ENCODE assay signal across 23 mouse cellular contexts in genomic region chr2:23007577-23007976, GRCm38 (mm10). TPM values are rescaled to one million over a fixed set of nuclear protein-coding genes. Genes with fewer than 3 reads are reported as not detected.
DNase-seq lines count a peak whose midpoint lies in the region; ATAC-seq and TF ChIP-seq lines count a peak whose summit lies in the region.
"Had no signal": no experiment of that assay in that cellular context is flagged by ENCODE, and none has a peak within 500 bp of the region (broad histone marks: within the 10 kb centered on the region; RNA-seq: fewer than 3 reads in every experiment).

No protein-coding gene starts in this region.

- H3K9ac ChIP-seq in ES-Bruce4 (ENCODE audit: low read depth, poor library complexity, severe bottlenecking), result no peak overlapping the region
- H3K9ac ChIP-seq: embryonic facial prominence, embryonic 13.5 days; forebrain, embryonic 15.5 days; hindbrain, embryonic 13.5 days; intestine, embryonic 15.5 days; limb, embryonic 15.5 days had no signal

- peak; percentile 55 for TF ChIP-seq CTCF in layer of hippocampus, adult 2 months (conservative IDR thresholded peaks at IDR 0.05)
- TF ChIP-seq CTCF in ES-Bruce4 (IDR thresholded peaks at IDR 0.05; ENCODE audit: low read depth, low read length), result peak; percentile 19
- TF ChIP-seq CTCF in Patski (IDR thresholded peaks at IDR 0.05), result peak; percentile 24

- no peak for TF ChIP-seq EP300 in ES-Bruce4 (IDR thresholded peaks at IDR 0.05; ENCODE audit: insufficient read depth, low read depth, low read length)

- peaks cover 6% of the 10 kb centered on the region for H3K4me1 ChIP-seq in ES-Bruce4 (ENCODE audit: control insufficient read depth, insufficient read depth, low read length)
- peaks cover 5% of the 10 kb centered on the region; the same call in 1 of the 2 replicates for H3K4me1 ChIP-seq in embryonic facial prominence, embryonic 10.5 days
- H3K4me1 ChIP-seq: embryonic facial prominence, embryonic 13.5 days; forebrain, embryonic 15.5 days; hindbrain, embryonic 13.5 days; intestine, embryonic 15.5 days; midbrain, embryonic 10.5 days had no signal

- H3K27me3 ChIP-seq in ES-Bruce4 (ENCODE audit: control insufficient read depth, insufficient read depth, low read length, poor library complexity, severe bottlenecking), result no peaks in the 10 kb centered on the region
- H3K27me3 ChIP-seq in Patski, result no peaks in the 10 kb centered on the region
- no peaks in the 10 kb centered on the region for H3K27me3 ChIP-seq in embryonic facial prominence, embryonic 10.5 days (replicated peaks; ENCODE audit: low read depth, poor library complexity, severe bottlenecking)
- H3K27me3 ChIP-seq: embryonic facial prominence, embryonic 13.5 days; forebrain, embryonic 15.5 days; hindbrain, embryonic 13.5 days; intestine, embryonic 15.5 days; limb, embryonic 15.5 days had no signal

- no peaks in the 10 kb centered on the region; the same call in 1 of the 2 replicates for H3K36me3 ChIP-seq in ES-Bruce4 (ENCODE audit: control insufficient read depth, insufficient read depth, low read length, poor library complexity, severe bottlenecking)
- peaks cover 18% of the 10 kb centered on the region for H3K36me3 ChIP-seq in embryonic facial prominence, embryonic 10.5 days (replicated peaks)
- H3K36me3 ChIP-seq: forebrain, embryonic 15.5 days; intestine, embryonic 15.5 days had no signal

- POLR2A ChIA-PET in Patski (lab: Charles Lee), result no interaction called here

- TF ChIP-seq POLR2A in ES-Bruce4 (IDR thresholded peaks at IDR 0.05; ENCODE audit: insufficient read depth, low read length), result no peak

- peak in 1 of 2 experiments; percentile 7 for DNase-seq in layer of hippocampus, adult 2 months (ENCODE audit: low spot score in 2 of 2)
- no peak for DNase-seq in layer of hippocampus, adult 9-10 months (ENCODE audit: low spot score)
- DNase-seq in Patski (ENCODE audit: low read depth, low spot score), result no peak
- no peak for DNase-seq in embryonic facial prominence, embryonic 10.5 days (ENCODE audit: low spot score)
- DNase-seq in cerebellum, adult 8-10 months, result no peak
- DNase-seq: adrenal gland, postnatal 14 days; cerebellum, adult 2 months; heart, postnatal 14 days; layer of hippocampus, postnatal 36 days; lung, adult 2 months; lung, postnatal 36 days; retina, postnatal 1 day; right cerebral cortex, postnatal 4 days; thymus, postnatal 25 days had no signal

- H3K4me3 ChIP-seq in layer of hippocampus, adult 2 months, result no peak overlapping the region
- H3K4me3 ChIP-seq in ES-Bruce4 (ENCODE audit: low read depth, low read length), result no peak overlapping the region
- H3K4me3 ChIP-seq in embryonic facial prominence, embryonic 10.5 days, result no peak overlapping the region
- H3K4me3 ChIP-seq: embryonic facial prominence, embryonic 13.5 days; forebrain, embryonic 15.5 days; hindbrain, embryonic 13.5 days; intestine, embryonic 15.5 days; limb, embryonic 15.5 days; midbrain, embryonic 10.5 days had no signal

- ATAC-seq in Patski, result no peak
- 0 out of 2 replicates have a peak, but pooled peaks have one; percentile 17 for ATAC-seq in megakaryocyte progenitor cell, adult 5-6 weeks (replicated peaks; ENCODE audit: poor library complexity)
- ATAC-seq: forebrain, embryonic 15.5 days; intestine, embryonic 15.5 days had no signal

- no peaks in the 10 kb centered on the region for H3K9me3 ChIP-seq in ES-Bruce4 (replicated peaks; ENCODE audit: control insufficient read depth, insufficient read depth, low read length, poor library complexity, severe bottlenecking)
- no peaks in the 10 kb centered on the region for H3K9me3 ChIP-seq in embryonic facial prominence, embryonic 10.5 days
- H3K9me3 ChIP-seq: embryonic facial prominence, embryonic 13.5 days; forebrain, embryonic 15.5 days; hindbrain, embryonic 13.5 days; intestine, embryonic 15.5 days; limb, embryonic 15.5 days; midbrain, embryonic 10.5 days had no signal

- in situ Hi-C loops in Patski (cut with MboI; ENCODE audit: low pct_unique_long_range_greater_than_20kb), result no loop called here

- WGBS in embryonic facial prominence, embryonic 10.5 days, result 90% methylated on average over 7 of the region's 7 CpGs

- CTCF ChIA-PET in Patski (lab: Charles Lee), result interaction anchor here (1.1 to 1.3 kb wide), 2 partner anchors 9 to 109 kb away, joined by 3 read pairs; no protein-coding TSS in a partner anchor

- H3K27ac ChIP-seq in layer of hippocampus, adult 2 months, result no peak overlapping the region; the same call in 1 of the 2 replicates
- H3K27ac ChIP-seq in ES-Bruce4 (ENCODE audit: insufficient read depth, low read length), result no peak overlapping the region; the same call in 1 of the 2 replicates
- H3K27ac ChIP-seq in embryonic facial prominence, embryonic 10.5 days (replicated peaks), result no peak overlapping the region
- H3K27ac ChIP-seq: embryonic facial prominence, embryonic 13.5 days; forebrain, embryonic 15.5 days; hindbrain, embryonic 13.5 days; intestine, embryonic 15.5 days; kidney, postnatal 0 days; limb, embryonic 15.5 days; midbrain, embryonic 10.5 days had no signal

RNA-seq across cellular contexts. Expression of gene Abi1, which starts 32.5 kb away (rescaled TPM):
- total RNA-seq in layer of hippocampus, adult 2 months (2021), result 100 to 1,000 TPM; 221 to 234 TPM
- 103 and 104 TPM in 2 replicates for polyA plus RNA-seq in ES-Bruce4 (2011; ENCODE audit: insufficient read depth, insufficient read length, low read depth, missing spikeins)
- polyA plus RNA-seq in Patski (2021), result 62.8 TPM
- total RNA-seq in megakaryocyte progenitor cell, adult 5-6 weeks (2015), result 82.2 and 84.2 TPM in 2 replicates
- 90.0 and 111 TPM in 2 replicates for total RNA-seq in megakaryocyte progenitor cell, adult 5-6 weeks (2017)
- 34.4 and 38.5 TPM in 2 replicates for polyA plus RNA-seq in embryonic facial prominence, embryonic 10.5 days (2016; fragmentation: Nextera tagmentation; extraction: Ambion mirVana)
